Mouse (Mus musculus) spleen, embryonic (tissue): Measurements from ENCODE around the gene Ctnna3.
"Not testable (repeated sequence)": the region's sequence is repeated elsewhere in the genome, so short reads cannot be mapped to it uniquely, and the experiment has no call there.

Source experiments
- CTCF ChIA-PET: fragments of 350-600 bp; sonication (Branson Sonifier 250); formaldehyde crosslinking; loops from one replicate; lab custom pipeline; 2022; lab: Charles Lee

Ctnna3 gene

DNA sequence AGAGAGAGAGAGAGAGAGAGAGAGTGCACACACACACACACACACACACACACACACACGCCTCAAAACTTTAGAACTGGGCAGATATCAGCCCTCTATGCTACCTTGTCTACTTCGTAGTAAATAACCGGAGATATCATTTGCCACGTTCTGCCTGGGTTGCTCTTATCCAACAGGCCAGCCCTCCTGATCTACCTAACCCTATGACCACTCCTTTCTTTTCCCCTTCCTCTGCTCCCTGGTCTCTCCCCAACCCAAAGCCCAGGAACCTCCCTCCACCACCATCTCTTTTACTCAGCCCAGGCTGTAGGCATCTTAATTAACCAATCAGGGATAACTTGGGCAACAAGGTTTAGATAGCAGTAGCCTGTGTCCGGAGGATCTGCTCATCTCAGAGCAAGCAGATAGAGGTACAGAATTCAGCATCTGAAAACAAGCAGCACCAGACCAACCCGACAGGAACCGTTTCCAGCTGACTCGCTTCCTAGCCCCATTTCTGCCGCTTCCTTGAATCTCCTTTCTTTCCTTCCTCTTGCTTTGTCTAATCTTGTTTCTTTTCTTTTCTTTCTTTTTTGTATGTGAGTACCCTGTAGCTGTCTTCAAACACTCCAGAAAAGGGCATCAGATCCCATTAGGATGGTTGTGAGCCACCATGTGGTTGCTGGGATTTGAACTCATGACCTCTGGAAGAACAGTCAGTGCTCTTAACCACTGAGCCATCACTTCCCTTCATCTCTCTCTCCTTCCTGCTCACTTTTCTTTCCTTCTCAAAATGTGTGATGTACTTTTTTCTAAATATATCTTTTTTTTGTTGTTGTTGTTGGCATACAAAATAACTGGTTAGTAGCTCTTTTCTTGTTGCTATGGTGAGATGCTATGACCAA, 6.1 kb upstream of the Ctnna3 start:
- CTCF ChIA-PET = interaction anchor here (0.6 kb wide), 2 partner anchors 11 to 1312 kb away, joined by 3 to 11 read pairs; no protein-coding TSS in a partner anchor

DNA sequence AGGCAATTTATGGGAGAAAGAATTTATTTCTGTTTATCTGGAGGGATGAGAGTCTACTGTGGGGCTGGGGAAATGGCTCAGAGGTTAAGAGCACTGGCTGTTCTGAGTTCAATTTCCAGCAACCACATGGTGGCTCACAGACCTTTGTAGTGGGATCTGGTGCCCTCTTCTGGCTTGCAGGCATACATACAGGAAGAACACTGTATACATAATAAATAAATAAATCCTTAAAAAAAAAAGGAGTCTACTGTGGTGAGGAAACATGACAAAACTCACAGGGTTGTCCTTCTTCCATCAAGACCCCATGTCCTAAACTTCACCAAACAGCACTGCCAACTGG, 5.5 kb upstream of the Ctnna3 start:
- CTCF ChIA-PET = interaction anchor here (0.6 kb wide), 1 partner anchor 11 kb away, joined by 11 read pairs; no protein-coding TSS in a partner anchor

DNA sequence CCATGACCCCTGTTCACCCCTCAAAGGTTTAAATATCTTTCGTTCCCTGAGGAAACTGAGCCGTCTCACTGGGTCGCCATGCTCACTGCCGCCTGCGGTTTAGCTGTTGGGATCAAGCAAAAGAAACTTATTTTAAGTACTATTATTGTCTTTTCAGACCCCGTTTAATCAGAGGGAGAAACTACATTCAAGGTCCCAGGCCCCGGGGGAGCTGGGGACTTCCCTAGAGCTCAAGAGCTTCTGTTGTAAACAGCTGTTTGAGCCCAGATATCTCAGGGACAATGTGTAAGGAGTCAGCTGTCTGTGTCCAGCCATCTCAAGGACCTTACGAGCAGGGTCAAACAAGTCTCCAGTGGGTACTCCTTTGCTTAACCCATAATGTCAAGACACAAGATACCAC, 2.8 kb upstream of the Ctnna3 start:
- CTCF ChIA-PET = no interaction called here

DNA sequence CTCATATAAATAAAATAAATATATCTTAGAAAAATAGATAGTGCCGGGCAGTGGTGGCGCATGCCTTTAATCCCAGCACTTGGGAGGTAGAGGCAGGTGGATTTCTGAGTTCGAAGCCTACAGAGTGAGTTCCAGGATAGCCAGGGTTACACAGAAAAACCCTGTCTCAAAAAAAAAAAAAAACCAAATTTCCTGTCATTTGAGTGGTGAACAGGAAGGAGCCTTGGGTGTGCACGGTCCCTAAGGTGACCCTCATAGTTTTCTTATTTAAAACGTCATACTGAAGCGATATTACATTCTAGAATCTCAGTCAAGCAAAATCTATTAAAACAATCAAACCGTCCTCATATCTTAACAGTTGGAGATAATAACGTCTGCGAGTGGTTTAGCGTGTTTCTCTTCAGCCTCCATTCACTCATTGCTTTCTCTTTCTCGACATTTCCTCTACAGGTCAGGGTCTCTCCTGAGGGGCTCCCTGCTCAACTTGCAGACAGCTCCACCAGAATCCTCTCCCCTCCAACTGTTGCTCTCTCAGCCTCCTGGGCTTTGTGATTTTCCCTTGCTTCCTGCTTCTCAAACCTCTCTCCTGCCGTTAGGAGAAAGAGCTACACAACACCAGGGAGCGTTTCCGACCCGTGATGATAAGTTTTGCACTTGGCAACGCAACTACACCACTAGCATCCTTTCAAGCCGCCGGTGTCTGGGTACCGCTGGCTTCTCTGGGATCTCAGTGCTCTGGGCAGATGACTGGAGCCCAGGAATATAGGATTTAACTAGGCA, 1.5 kb upstream of the Ctnna3 start:
- CTCF ChIA-PET = interaction anchor here (0.7 kb wide), 2 partner anchors 19 to 1992 kb away, joined by 6 to 26 read pairs; no protein-coding TSS in a partner anchor

DNA sequence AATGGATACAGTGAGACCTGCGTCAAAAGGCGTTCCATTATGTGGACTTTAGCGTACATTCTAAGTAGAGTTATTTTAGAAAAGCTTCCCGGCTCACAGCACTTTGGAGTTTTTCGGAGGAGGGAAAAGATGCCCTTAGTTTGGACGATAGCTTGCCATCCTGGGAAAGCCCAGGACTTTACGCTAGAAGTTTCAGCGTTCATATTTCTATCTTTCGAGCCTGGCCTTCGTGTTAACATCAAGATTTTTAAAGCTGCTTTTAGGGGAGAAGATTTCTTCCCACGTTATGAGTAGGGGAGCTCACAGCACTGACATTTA, 916 bp upstream of the Ctnna3 start:
- CTCF ChIA-PET = interaction anchor here (0.7 kb wide), 2 partner anchors 19 to 1993 kb away, joined by 6 to 26 read pairs; no protein-coding TSS in a partner anchor

DNA sequence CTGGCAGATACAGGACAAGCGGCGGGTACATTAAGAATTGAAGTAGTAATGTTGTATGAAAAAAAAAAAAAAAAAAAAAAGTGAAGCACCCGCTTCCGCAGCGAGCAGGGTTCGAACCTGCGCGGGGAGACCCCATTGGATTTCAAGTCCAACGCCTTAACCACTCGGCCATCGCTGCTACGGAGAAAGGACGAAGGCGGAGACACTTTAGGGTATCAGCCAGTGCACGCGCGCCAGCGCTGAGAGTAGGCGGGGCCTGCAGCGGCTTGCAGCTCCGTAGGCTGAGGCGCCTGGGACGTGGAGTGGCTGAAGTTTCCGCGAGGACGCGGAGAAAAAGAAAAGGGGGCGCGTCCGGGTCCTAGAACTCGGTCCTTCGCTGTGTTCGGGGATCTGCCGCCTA, 518 bp upstream of the Ctnna3 start:
- CTCF ChIA-PET = interaction anchor here (0.7 kb wide), 2 partner anchors 19 to 1993 kb away, joined by 6 to 26 read pairs; no protein-coding TSS in a partner anchor

DNA sequence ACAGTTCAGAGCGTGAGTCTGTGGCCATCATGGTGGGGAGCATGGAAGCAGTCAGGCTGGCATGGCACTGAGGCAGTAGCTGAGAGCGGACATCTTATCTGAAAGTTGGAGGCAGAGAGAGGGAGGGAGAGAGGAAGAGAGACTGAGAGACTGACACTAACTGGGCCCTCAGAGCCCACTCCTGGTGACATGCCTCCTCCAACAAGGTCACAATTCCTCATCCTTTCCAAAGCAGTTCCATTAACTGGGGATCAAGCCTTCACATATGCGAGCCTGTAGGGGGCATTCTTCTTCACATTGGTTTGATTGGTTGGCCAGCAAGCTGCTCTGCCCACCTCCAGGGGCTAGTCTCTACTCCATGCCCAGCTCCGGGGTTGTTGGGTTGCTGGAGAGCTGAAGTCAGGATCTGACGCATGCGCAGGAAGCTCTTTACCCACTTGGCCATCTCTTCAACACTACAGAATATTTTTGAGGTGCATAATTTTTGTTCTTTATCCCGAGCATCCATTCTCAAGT, 1.4 kb downstream of the Ctnna3 start:
- CTCF ChIA-PET = no interaction called here

DNA sequence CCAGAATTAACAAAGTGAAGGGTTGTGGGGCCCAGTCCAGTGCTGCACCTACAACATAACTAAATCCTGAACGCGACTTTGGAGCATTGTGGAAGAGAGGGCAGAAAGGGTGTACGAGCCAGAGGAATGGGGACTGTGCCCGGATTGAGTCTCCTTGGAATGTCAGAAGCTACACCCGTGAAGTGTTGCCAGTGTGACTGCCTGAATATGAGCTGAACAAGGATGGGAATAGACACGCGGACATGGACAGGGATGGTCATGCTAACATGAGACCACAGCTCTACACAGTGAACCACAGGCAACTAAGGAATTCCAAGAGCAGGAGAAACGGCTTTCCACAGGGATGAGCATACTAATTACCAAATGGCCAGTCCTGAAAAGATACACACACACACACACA, 2.2 kb downstream of the Ctnna3 start:
- CTCF ChIA-PET = no interaction called here

DNA sequence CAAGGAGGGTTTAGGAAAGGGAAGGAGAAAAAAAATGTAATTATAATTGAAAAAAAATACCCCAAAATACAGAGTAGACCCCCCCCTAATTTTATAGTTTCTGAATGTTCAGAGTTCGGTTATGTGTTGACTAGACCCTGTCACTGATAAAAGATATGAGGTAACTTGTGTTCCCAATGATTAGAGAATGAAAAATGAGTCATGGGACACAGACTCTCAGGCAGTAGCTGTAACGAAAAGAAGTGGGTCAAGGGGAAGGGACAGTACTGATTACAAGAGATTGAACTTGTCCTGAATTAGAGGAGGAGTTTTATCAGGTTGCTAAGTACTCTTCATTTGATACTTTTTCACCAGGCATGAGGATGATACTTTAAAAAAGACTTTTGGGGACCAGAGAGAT, 3.0 kb downstream of the Ctnna3 start:
- CTCF ChIA-PET = no interaction called here

DNA sequence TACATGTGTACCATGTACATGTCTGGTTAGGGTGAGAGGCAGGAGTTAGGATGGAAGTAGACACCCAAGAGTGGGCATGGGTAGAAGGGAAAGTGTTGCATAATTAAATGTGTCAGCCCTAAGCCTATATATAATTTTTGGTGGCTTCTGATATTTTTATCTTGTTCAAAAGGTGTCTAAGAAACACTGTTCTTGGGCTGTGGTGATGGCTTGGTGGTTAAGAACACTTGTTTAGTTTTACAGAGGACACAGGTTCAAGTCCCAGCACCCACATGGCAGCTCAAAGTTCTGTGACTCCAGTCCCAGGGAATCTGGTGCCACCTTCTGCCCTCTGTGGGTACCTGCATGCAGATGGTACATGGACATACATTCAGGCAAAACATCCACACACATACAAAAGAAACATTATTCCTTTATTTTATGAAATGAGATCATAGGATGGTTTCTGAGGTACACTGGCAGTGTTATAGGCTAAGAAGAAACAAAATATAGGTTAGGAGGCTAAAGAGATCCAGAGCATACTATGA, 8.9 kb downstream of the Ctnna3 start:
- CTCF ChIA-PET = no interaction called here

DNA sequence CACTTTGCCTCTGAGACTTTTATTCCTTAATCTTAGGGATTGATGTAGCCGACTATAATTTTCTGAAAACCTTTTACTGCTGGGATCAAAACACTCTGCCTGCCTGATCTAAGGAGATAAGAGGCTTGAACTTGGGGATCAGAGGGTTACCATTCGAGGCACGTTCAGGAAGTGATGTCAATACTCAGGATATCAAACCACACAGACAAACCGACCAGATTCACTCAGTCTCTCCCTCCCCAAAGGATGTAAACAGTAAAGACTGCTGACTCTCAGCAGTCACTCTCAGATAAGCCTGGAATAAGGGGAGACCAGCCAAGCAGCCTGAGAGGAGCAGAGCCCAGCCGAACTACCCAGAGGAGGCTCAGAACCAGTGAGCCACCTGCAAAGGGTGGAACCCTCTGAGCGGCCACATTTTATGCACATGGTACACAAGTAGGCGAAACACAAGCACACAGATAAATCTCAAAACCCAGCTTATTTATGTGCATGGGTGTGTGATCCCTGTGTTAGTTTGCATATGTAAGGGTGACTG, 9.9 kb downstream of the Ctnna3 start:
- CTCF ChIA-PET = no interaction called here

DNA sequence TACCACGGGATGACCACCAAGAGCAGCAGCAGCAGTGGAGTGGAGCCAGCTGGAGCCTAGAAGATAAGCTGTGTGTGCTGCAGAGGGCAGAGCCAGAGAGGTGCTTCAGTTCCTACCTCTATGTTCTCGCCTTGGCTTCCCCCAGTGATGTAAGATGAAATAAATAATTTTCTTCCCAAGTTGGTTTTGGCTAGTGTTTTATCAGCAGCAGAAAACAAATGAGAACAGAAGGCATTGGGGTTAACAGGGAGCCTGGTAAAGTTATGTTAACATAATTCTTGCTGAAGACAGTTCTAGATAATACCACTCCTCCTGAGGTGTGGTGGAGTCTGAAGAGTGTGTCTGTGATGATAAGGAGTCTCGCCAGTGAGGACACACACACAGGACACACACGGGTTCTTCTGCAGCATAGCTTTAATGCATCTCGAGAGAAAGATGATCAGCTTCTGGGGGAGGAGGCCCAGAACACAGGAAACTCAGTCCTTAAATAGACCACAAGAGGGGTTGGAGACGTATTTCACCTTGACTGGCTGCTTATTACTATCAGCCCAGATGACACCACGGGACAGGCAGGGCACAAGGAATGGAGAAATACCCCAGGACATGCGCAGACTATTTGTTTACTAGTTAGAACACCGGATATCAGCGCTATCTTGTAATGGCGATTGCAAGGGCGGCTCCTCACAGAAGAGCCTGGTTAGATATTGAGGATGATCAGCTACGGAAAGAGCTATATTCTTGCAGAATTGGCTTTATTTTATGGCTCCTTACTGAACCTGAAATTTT, 14.9 kb downstream of the Ctnna3 start:
- CTCF ChIA-PET = not testable (repeated sequence)

DNA sequence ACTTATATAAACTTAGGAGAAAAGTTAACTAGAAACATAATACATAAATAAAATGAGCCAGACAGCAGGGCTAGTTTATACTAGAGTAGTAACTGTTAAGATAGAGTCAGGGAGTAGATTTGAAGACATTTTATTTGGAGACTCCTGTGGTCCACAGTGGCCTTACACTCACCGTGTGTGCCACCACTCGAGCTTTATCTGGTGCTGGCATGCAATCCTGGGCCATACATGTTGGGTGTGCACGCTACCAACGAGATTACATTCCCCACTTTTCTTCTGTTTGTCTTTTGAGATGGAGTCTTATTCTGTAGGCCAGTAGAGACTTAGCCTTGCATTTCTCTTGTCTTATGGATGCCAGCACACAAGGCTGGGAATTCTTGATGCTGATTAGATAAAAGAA, 24.0 kb downstream of the Ctnna3 start:
- CTCF ChIA-PET = no interaction called here

DNA sequence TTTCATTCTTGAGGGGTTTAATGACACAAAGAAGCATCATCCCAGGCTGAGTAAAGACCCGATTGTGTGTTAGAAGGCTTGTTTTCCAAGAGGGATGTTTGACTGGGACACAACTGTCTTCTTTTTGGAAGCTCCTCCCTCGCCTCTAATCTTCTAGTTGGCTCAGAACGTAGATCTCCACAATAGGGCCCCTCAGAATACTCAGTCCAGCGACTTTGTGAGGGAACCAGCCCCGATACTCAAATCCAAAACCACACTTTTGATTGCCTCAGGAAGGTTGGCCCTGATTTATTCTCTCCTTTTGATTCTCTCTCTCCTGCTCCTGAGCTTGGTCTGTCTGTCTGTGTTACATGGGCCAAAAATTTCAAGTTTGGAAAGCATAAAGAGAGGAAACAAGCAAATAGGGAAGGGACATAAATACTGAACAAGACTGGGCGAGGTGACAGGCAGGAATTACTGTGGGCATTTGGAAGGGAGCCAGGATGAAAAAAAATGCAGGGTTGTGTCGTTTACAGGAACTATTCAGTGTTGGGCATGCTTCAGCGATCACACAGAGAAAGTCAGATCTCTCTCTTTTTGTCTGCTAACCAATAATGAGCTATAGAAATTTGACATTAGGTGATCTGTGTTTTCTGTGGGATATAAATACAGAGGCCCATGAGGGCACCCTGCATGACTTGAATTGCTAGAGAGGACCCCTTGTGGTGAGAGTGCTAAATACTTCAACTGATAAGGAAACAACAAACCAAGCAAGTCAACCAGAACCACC, 25.4 kb downstream of the Ctnna3 start:
- CTCF ChIA-PET = no interaction called here

DNA sequence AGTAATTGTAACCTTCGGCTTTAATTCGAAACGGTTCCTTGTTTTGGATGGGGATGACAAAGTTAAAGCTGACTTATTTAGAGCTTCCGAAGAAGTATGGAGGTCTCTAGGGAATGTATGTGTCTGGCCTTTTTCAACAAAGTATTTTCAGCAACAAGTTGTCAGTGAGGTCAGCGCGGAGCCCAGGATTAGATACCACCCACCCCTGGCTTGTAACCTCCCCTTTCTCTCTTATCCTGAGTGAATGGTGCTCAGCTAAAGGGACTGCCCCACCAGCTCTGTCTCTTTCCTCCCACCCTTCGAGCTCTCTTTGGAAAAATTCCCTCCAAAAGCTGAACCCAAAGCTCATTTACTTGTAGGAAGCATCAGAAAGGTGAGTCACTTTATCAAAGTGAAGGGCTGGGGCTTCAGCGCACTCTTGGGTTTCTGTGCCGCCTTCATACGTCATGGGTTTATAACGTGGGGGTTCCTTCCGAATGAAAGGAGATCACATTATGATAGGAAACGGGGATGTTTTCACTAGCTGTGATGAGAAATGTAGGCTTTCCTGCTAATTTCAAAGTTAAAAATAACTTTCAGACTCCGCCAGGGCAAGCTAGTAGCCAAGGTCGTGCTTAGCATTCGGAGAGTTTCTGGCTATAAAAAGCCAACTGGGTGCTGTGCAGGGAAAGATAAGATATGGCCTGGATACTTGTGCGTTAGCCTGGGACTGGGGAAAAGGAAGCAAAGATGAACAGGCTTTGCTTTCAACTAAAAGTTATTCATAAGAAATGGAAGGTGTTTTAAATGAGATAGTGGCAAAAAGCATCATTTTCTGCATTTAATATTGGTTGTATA, 27.6 kb downstream of the Ctnna3 start:
- CTCF ChIA-PET = no interaction called here

DNA sequence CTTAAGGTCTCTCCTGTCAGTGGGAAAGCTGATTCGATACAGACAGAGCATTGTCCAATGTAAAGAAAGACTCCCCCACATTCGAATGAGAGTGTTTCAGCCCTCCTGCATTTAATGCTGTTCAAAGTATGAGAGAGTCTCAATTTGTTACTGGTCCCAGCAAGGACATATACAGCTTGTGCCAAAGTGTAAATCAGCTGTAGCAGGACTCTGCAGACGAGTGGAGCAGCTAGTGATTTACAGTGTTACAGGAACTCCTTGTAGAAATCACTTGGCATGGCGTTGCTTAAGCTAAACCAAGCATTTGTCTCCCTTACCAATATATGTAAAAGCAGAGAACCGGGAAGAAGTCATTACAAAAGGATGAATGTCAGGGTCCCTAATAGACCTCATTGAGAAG, 31.0 kb downstream of the Ctnna3 start:
- CTCF ChIA-PET = no interaction called here

DNA sequence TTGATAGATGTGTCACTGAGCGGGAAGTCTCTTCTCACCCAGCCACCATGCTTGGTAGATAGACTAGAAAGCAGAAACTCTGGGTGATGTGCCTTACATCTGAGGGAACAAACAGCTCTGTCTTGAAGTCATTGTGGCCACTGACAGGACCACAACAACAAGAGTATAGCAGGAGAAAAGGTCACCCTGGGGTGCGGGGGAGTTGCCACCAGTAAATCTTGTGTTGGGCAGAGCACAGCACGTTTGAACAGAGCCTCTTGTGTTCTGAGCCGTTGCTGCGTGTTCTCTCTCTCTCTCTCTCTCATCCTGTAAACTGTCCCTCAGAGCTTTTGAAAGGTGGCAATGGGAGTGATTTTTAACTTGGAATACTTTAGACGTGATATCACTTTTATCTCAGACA, 42.6 kb downstream of the Ctnna3 start:
- CTCF ChIA-PET = no interaction called here

DNA sequence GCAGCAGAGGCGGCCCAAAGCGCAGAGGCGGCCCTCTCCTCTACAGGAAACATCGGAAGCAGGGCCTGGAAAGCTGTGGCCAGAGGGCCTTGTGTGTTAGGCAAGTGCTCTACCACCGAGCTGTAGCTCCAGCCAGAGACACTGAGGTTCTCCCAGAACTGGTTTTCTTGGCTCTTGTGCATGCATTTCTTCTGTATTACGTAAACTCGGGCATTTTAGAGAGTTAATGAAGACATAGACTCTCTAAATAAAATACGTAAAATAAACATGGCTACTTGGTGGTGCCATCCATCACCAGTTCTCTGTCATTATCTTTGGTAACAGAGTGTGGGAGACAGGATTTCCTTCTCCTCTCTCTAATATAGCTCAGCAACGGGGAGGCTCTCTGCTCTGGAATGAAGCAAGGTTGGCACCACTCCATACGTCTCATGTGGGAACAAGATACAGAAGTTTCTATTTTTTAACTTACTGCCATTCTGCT, 46.3 kb downstream of the Ctnna3 start:
- CTCF ChIA-PET = no interaction called here

DNA sequence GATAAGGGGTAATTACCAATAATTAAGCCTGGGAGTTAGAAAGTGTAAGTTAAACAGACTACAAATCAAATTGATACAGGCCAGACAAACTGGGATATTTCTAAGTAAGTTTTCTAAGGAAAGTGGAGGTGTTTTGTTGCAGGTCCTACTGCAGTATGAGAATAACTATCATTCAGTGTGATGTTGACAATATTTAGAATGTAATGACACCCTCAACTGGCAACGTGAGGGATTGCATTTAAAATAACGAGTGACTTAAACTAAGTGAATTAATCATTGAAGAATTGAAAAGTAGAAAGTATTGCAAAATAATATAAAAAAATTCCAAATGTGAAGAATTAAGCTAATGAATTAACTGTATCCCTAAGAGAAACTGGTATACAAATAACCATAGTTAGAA, 49.0 kb downstream of the Ctnna3 start:
- CTCF ChIA-PET = interaction anchor here (0.7 kb wide), 1 partner anchor 14 kb away, joined by 7 read pairs; no protein-coding TSS in a partner anchor
